Mouse (Mus musculus) megakaryocyte, embryonic 14.5 days (primary cell): ENCODE measurements around the gene Aldh1b1. TPM values are rescaled to one million over a fixed set of nuclear protein-coding genes. Genes with fewer than 3 reads are reported as not detected.
A peak's percentile ranks its signal among the peaks of the same experiment; 100 is the strongest.

Experiments used
- H3K27me3 ChIP-seq: replicated peaks from 2 replicates; pipeline ENCODE3; 2012; ENCODE audit warnings: inconsistent platforms
- H3K36me3 ChIP-seq: replicated peaks from 2 replicates; pipeline ENCODE3; 2012; ENCODE audit warnings: low read length, inconsistent platforms, mixed read lengths
- H3K4me1 ChIP-seq: 2 replicates; pipeline ENCODE4 v1.6.1; 2012; ENCODE audit warnings: inconsistent platforms
- H3K4me3 ChIP-seq: replicated peaks from 2 replicates; pipeline ENCODE3; 2012; ENCODE audit warnings: moderate library complexity, mild to moderate bottlenecking, inconsistent platforms
- H3K9me3 ChIP-seq: 2 replicates; pipeline ENCODE4 v1.6.1; 2012; ENCODE audit warnings: inconsistent platforms
- FLI1 ChIP-seq: IDR thresholded peaks from 2 replicates; pipeline ENCODE4 v1.6.1; 2012; ENCODE audit warnings: low read length, inconsistent platforms, mixed read lengths
- GATA1 ChIP-seq: IDR thresholded peaks from 3 replicates; pipeline ENCODE4 v1.6.1; 2012; ENCODE audit warnings: mixed read lengths, low read length, inconsistent platforms, borderline replicate concordance
- polyA plus RNA-seq: library from polyadenylated mRNA; stranded (reverse); fragments of >175 nt; gene quantifications from 2 replicates; pipeline ENCODE4 v1.2.3, GENCODE M21; 2012; ENCODE audit warnings: low replicate concordance; ENCODE audit not compliant: insufficient read depth

Aldh1b1 gene
- polyA plus RNA-seq: 2.6 TPM in 1 of 2 replicates, not detected in the other

GRCm38 (mm10) chr4:45798964-45799363 is at the start of gene Aldh1b1:
TSS of gene Aldh1b1 (plus strand) at chr4:45799022.
- Histone ChIP-seq H3K9me3 (no peaks in the 10 kb centered on the region), H3K36me3 (peaks cover 2% of the 10 kb centered on the region), H3K4me1 (peaks cover 18% of the 10 kb centered on the region), H3K4me3 (peak within 1 kb of the TSS; percentile 93), H3K27me3 (peaks cover 29% of the 10 kb centered on the region)
- TF ChIP-seq FLI1 (no peak), GATA1 (no peak)

- Histone ChIP-seq H3K9me3 (peaks cover 7% of the 10 kb centered on the region; the same call in 1 of the 2 replicates), H3K36me3 (no peaks in the 10 kb centered on the region), H3K4me1 (no peaks in the 10 kb centered on the region; the same call in 1 of the 2 replicates), H3K4me3 (no peak overlapping the region), H3K27me3 (peaks cover 22% of the 10 kb centered on the region)
- TF ChIP-seq GATA1: no peak
- TF ChIP-seq FLI1: no peak
Measured at GRCm38 (mm10) chr4:45749449-45749848, 49.4 kb upstream of the Aldh1b1 start.

GRCm38 (mm10) chr4:45750477-45750876 is 48.3 kb upstream of the Aldh1b1 start:
- TF ChIP-seq GATA1 (no peak), FLI1 (no peak)
- Histone ChIP-seq H3K9me3 (peaks cover 7% of the 10 kb centered on the region; the same call in 1 of the 2 replicates), H3K36me3 (no peaks in the 10 kb centered on the region), H3K4me3 (no peak overlapping the region), H3K4me1 (no peaks in the 10 kb centered on the region; the same call in 1 of the 2 replicates), H3K27me3 (peaks cover 23% of the 10 kb centered on the region)

GRCm38 (mm10) chr4:45753211-45753809 is 45.5 kb upstream of the Aldh1b1 start:
- Histone ChIP-seq H3K9me3 (peaks cover 7% of the 10 kb centered on the region; the same call in 1 of the 2 replicates), H3K36me3 (no peaks in the 10 kb centered on the region), H3K27me3 (peaks cover 41% of the 10 kb centered on the region), H3K4me1 (no peaks in the 10 kb centered on the region; the same call in 1 of the 2 replicates), H3K4me3 (no peak overlapping the region)
- TF ChIP-seq FLI1: no peak
- TF ChIP-seq GATA1: no peak

- peaks cover 7% of the 10 kb centered on the region; the same call in 1 of the 2 replicates for H3K9me3 ChIP-seq
- H3K27me3 ChIP-seq: peaks cover 48% of the 10 kb centered on the region
- H3K4me3 ChIP-seq: no peak overlapping the region
- H3K4me1 ChIP-seq: no peaks in the 10 kb centered on the region; the same call in 1 of the 2 replicates
- TF ChIP-seq GATA1: no peak
- TF ChIP-seq FLI1: no peak
- no peaks in the 10 kb centered on the region for H3K36me3 ChIP-seq
Measured at GRCm38 (mm10) chr4:45754171-45754570, 44.7 kb upstream of the Aldh1b1 start.

GRCm38 (mm10) chr4:45755097-45755496 is 43.7 kb upstream of the Aldh1b1 start:
- Histone ChIP-seq H3K9me3 (peaks cover 7% of the 10 kb centered on the region; the same call in 1 of the 2 replicates), H3K27me3 (peaks cover 48% of the 10 kb centered on the region), H3K4me1 (no peaks in the 10 kb centered on the region; the same call in 1 of the 2 replicates), H3K36me3 (no peaks in the 10 kb centered on the region), H3K4me3 (no peak overlapping the region)
- TF ChIP-seq GATA1: no peak
- no peak for TF ChIP-seq FLI1

- H3K4me1 ChIP-seq: no peaks in the 10 kb centered on the region; the same call in 1 of the 2 replicates
- H3K9me3 ChIP-seq: peaks cover 7% of the 10 kb centered on the region; the same call in 1 of the 2 replicates
- no peaks in the 10 kb centered on the region for H3K36me3 ChIP-seq
- TF ChIP-seq GATA1 (no peak), FLI1 (no peak)
- no peak overlapping the region for H3K4me3 ChIP-seq
- peaks cover 44% of the 10 kb centered on the region for H3K27me3 ChIP-seq
Measured at GRCm38 (mm10) chr4:45755881-45756280, 42.9 kb upstream of the Aldh1b1 start.

- Histone ChIP-seq H3K9me3 (peaks cover 13% of the 10 kb centered on the region), H3K4me1 (no peaks in the 10 kb centered on the region), H3K27me3 (peaks cover 44% of the 10 kb centered on the region), H3K36me3 (no peaks in the 10 kb centered on the region), H3K4me3 (no peak overlapping the region)
- TF ChIP-seq GATA1: no peak
Measured at GRCm38 (mm10) chr4:45757941-45758340, 40.9 kb upstream of the Aldh1b1 start.

GRCm38 (mm10) chr4:45759411-45759810 is 39.4 kb upstream of the Aldh1b1 start:
- H3K36me3 ChIP-seq: no peaks in the 10 kb centered on the region
- H3K4me1 ChIP-seq: peaks cover 7% of the 10 kb centered on the region
- TF ChIP-seq FLI1: no peak
- TF ChIP-seq GATA1: no peak
- no peak overlapping the region for H3K4me3 ChIP-seq
- peaks cover 12% of the 10 kb centered on the region; the same call in 1 of the 2 replicates for H3K9me3 ChIP-seq
- peaks cover 48% of the 10 kb centered on the region for H3K27me3 ChIP-seq

- Histone ChIP-seq H3K9me3 (peaks cover 12% of the 10 kb centered on the region; the same call in 1 of the 2 replicates), H3K27me3 (peaks cover 52% of the 10 kb centered on the region), H3K4me3 (no peak overlapping the region), H3K36me3 (no peaks in the 10 kb centered on the region), H3K4me1 (peaks cover 22% of the 10 kb centered on the region)
- TF ChIP-seq FLI1 (no peak), GATA1 (no peak)
Measured at GRCm38 (mm10) chr4:45762600-45762999, 36.2 kb upstream of the Aldh1b1 start.
